26 mouse cellular contexts compared by ENCODE assay signal in genomic region chr10:40146451-40146850, GRCm38 (mm10). TPM values are rescaled to one million over a fixed set of nuclear protein-coding genes. Genes with fewer than 3 reads are reported as not detected.
A peak's percentile ranks its signal among the peaks of the same experiment; 100 is the strongest.
DNase-seq lines count a peak whose midpoint lies in the region; ATAC-seq and TF ChIP-seq lines count a peak whose summit lies in the region.
"Had no signal": no experiment of that assay in that cellular context is flagged by ENCODE, and none has a peak within 500 bp of the region (broad histone marks: within the 10 kb centered on the region; RNA-seq: fewer than 3 reads in every experiment).

No protein-coding gene starts in this region.

- WGBS in liver, embryonic 14.5 days (ENCODE audit: insufficient replicate concordance) = 32% methylated on average over 3 of the region's 3 CpGs
- 43% methylated on average over 3 of the region's 3 CpGs for WGBS in lung, postnatal 0 days
- WGBS in intestine, postnatal 0 days = 35% methylated on average over 3 of the region's 3 CpGs

- peak overlapping the region; percentile 71 for H3K27ac ChIP-seq in MEL (ENCODE audit: control insufficient read depth, low read depth, low read length)
- peak overlapping the region; percentile 88 for H3K27ac ChIP-seq in liver, embryonic 14.5 days
- H3K27ac ChIP-seq in lung, postnatal 0 days (ENCODE audit: low read length) = no peak overlapping the region
- no peak overlapping the region for H3K27ac ChIP-seq in intestine, postnatal 0 days (ENCODE audit: low read depth, low read length)
- H3K27ac ChIP-seq: embryonic facial prominence, embryonic 10.5 days; embryonic facial prominence, embryonic 15.5 days; forebrain, embryonic 12.5 days; layer of hippocampus, adult 2 months; midbrain, embryonic 10.5 days; midbrain, embryonic 15.5 days; neural tube, embryonic 15.5 days had no signal

- 0 out of 2 replicates have a peak overlapping the region, but pooled peaks have one; percentile 14 for H3K9ac ChIP-seq in MEL (ENCODE audit: control insufficient read depth, low read depth, low read length, poor library complexity, severe bottlenecking)
- H3K9ac ChIP-seq in liver, embryonic 14.5 days (replicated peaks) = peak overlapping the region; percentile 41
- H3K9ac ChIP-seq in lung, postnatal 0 days (replicated peaks; ENCODE audit: low read depth) = no peak overlapping the region
- no peak overlapping the region for H3K9ac ChIP-seq in intestine, postnatal 0 days (ENCODE audit: low read depth, low read length)
- H3K9ac ChIP-seq: embryonic facial prominence, embryonic 15.5 days; forebrain, embryonic 12.5 days; forebrain, postnatal 0 days; midbrain, embryonic 15.5 days; neural tube, embryonic 15.5 days had no signal

- no peak for ATAC-seq in liver, embryonic 14.5 days (ENCODE audit: insufficient read depth)
- ATAC-seq in lung, postnatal 0 days = peak; percentile 57
- no peak for ATAC-seq in intestine, postnatal 0 days
- ATAC-seq: forebrain, postnatal 0 days; hindbrain, embryonic 16.5 days; midbrain, embryonic 15.5 days had no signal

- TF ChIP-seq CTCF in MEL (IDR thresholded peaks at IDR 0.05 in 2 of 3, conservative IDR thresholded peaks at IDR 0.05 in 1 of 3; ENCODE audit: control insufficient read depth in 1 of 3, insufficient read depth in 1 of 3, low read depth in 2 of 3, low read length in 3 of 3, poor library complexity in 1 of 3, severe bottlenecking in 1 of 3) = no peak
- no peak for TF ChIP-seq CTCF in liver, embryonic 14.5 days (IDR thresholded peaks at IDR 0.05; ENCODE audit: low read depth)
- no peak for TF ChIP-seq CTCF in lung, postnatal 0 days (IDR thresholded peaks at IDR 0.05)
- TF ChIP-seq CTCF in intestine, postnatal 0 days (IDR thresholded peaks at IDR 0.05; ENCODE audit: low read depth) = no peak

- no peak overlapping the region for H3K4me3 ChIP-seq in MEL (ENCODE audit: control insufficient read depth in 1 of 2, insufficient read depth in 1 of 2, low read depth in 2 of 2, low read length in 2 of 2)
- H3K4me3 ChIP-seq in liver, embryonic 14.5 days (ENCODE audit: insufficient read depth in 1 of 2, low read depth in 2 of 2, low read length in 2 of 2) = no peak overlapping the region
- H3K4me3 ChIP-seq in lung, postnatal 0 days (ENCODE audit: low read depth, low read length) = no peak overlapping the region
- no peak overlapping the region for H3K4me3 ChIP-seq in intestine, postnatal 0 days (ENCODE audit: low read depth, low read length)
- H3K4me3 ChIP-seq: embryonic facial prominence, embryonic 10.5 days; embryonic facial prominence, embryonic 15.5 days; forebrain, embryonic 12.5 days; layer of hippocampus, adult 2 months; midbrain, embryonic 10.5 days; midbrain, embryonic 15.5 days; neural tube, embryonic 15.5 days had no signal

- peak; percentile 4 for DNase-seq in heart, adult 11 months
- DNase-seq in heart, postnatal 14 days = no peak
- peak; percentile 59 for DNase-seq in MEL (ENCODE audit: low read depth, low spot score)
- no peak for DNase-seq in liver, embryonic 14.5 days (ENCODE audit: low read depth in 3 of 3, low spot score in 3 of 3)
- peak; percentile 66 for DNase-seq in lung, postnatal 0 days (ENCODE audit: low spot score)
- DNase-seq in layer of hippocampus, adult 9-10 months (ENCODE audit: low spot score) = no peak
- DNase-seq in left cerebral cortex, adult 8-10 months (ENCODE audit: low spot score in 2 of 2) = no peak
- DNase-seq: adrenal gland, adult 2 months; adrenal gland, postnatal 36 days; cerebellum, adult 18-20 months; cerebellum, postnatal 10 days; forebrain, postnatal 0 days; gastrocnemius, postnatal 10 days; kidney, adult 2 months; kidney, postnatal 36 days; retina, postnatal 1 day; right cerebral cortex, postnatal 14 days had no signal

- no peak for TF ChIP-seq RAD21 in MEL (IDR thresholded peaks at IDR 0.05; ENCODE audit: low read depth, low read length)

- peaks cover 36 to 42% of the 10 kb centered on the region in 2 experiments for H3K4me1 ChIP-seq in MEL (ENCODE audit: control insufficient read depth in 1 of 2, insufficient read depth in 2 of 2, low read length in 2 of 2)
- H3K4me1 ChIP-seq in liver, embryonic 14.5 days (replicated peaks; ENCODE audit: control insufficient read depth in 2 of 2, insufficient read depth in 2 of 2, low read length in 1 of 2) = peaks cover 52 to 53% of the 10 kb centered on the region in 2 experiments
- no peaks in the 10 kb centered on the region for H3K4me1 ChIP-seq in lung, postnatal 0 days (ENCODE audit: insufficient read depth, low read depth, low read length)
- no peaks in the 10 kb centered on the region for H3K4me1 ChIP-seq in intestine, postnatal 0 days (replicated peaks; ENCODE audit: control insufficient read depth, insufficient read depth, low read length)

- no peak overlapping the region for H3K4me2 ChIP-seq in liver, embryonic 14.5 days (ENCODE audit: low read depth)
- H3K4me2 ChIP-seq in lung, postnatal 0 days (replicated peaks; ENCODE audit: low read depth, low read length) = no peak overlapping the region
- H3K4me2 ChIP-seq in intestine, postnatal 0 days (replicated peaks; ENCODE audit: low read depth) = no peak overlapping the region
- H3K4me2 ChIP-seq: embryonic facial prominence, embryonic 15.5 days; forebrain, embryonic 12.5 days; midbrain, embryonic 15.5 days; neural tube, embryonic 15.5 days had no signal

- H3K79me2 ChIP-seq in MEL (ENCODE audit: control insufficient read depth, insufficient read depth, low read length, poor library complexity) = peaks cover 5% of the 10 kb centered on the region

- intact Hi-C loops in heart, postnatal 14 days (cut with DNase I) = loop anchor here (2.0 kb wide), 1 partner anchor 30 kb away; no protein-coding TSS in a partner anchor

- no peak for TF ChIP-seq POLR2A in MEL (IDR thresholded peaks at IDR 0.05; ENCODE audit: control insufficient read depth in 1 of 2, insufficient read depth in 1 of 2, low read depth in 1 of 2, low read length in 2 of 2, poor library complexity in 1 of 2)

- H3K36me3 ChIP-seq in MEL (ENCODE audit: control insufficient read depth in 1 of 2, insufficient read depth in 2 of 2, low read length in 2 of 2) = peaks cover 0 to 43% of the 10 kb centered on the region in 2 experiments; a peak in 2 of 4 replicates
- H3K36me3 ChIP-seq in liver, embryonic 14.5 days (replicated peaks; ENCODE audit: control insufficient read depth, insufficient read depth, low read depth) = no peaks in the 10 kb centered on the region
- H3K36me3 ChIP-seq in lung, postnatal 0 days (ENCODE audit: insufficient read depth, low read length) = no peaks in the 10 kb centered on the region
- H3K36me3 ChIP-seq in intestine, postnatal 0 days (ENCODE audit: control insufficient read depth, insufficient read depth) = no peaks in the 10 kb centered on the region
- H3K36me3 ChIP-seq: embryonic facial prominence, embryonic 10.5 days; embryonic facial prominence, embryonic 15.5 days; forebrain, embryonic 12.5 days; midbrain, embryonic 10.5 days; midbrain, embryonic 15.5 days; neural tube, embryonic 15.5 days had no signal

- no peaks in the 10 kb centered on the region for H3K27me3 ChIP-seq in MEL (ENCODE audit: control insufficient read depth in 1 of 2, insufficient read depth in 2 of 2, low read length in 2 of 2)
- no peaks in the 10 kb centered on the region for H3K27me3 ChIP-seq in liver, embryonic 14.5 days (ENCODE audit: control insufficient read depth, insufficient read depth, low read length)
- H3K27me3 ChIP-seq in lung, postnatal 0 days (replicated peaks; ENCODE audit: insufficient read depth, low read length) = no peaks in the 10 kb centered on the region
- no peaks in the 10 kb centered on the region for H3K27me3 ChIP-seq in intestine, postnatal 0 days (replicated peaks; ENCODE audit: control insufficient read depth, insufficient read depth, low read length)
- H3K27me3 ChIP-seq: embryonic facial prominence, embryonic 15.5 days; midbrain, embryonic 15.5 days; neural tube, embryonic 15.5 days had no signal

- no peaks in the 10 kb centered on the region for H3K9me3 ChIP-seq in MEL (replicated peaks; ENCODE audit: insufficient read depth, low read length)
- no peaks in the 10 kb centered on the region for H3K9me3 ChIP-seq in liver, embryonic 14.5 days (ENCODE audit: control insufficient read depth, low read length)
- H3K9me3 ChIP-seq in lung, postnatal 0 days (ENCODE audit: low read length) = no peaks in the 10 kb centered on the region
- H3K9me3 ChIP-seq in intestine, postnatal 0 days (ENCODE audit: control insufficient read depth) = no peaks in the 10 kb centered on the region
- H3K9me3 ChIP-seq: embryonic facial prominence, embryonic 10.5 days; embryonic facial prominence, embryonic 15.5 days; forebrain, embryonic 12.5 days; midbrain, embryonic 10.5 days; midbrain, embryonic 15.5 days; neural tube, embryonic 15.5 days had no signal

- peak; percentile 29 to 54; a peak in 2 of 4 replicates for TF ChIP-seq EP300 in MEL (IDR thresholded peaks at IDR 0.05; ENCODE audit: low read depth in 1 of 2, low read length in 2 of 2)
- TF ChIP-seq EP300 in liver, embryonic 14.5 days (IDR thresholded peaks at IDR 0.05; ENCODE audit: low read depth) = no peak
- peak; percentile 65 for TF ChIP-seq EP300 in lung, postnatal 0 days (IDR thresholded peaks at IDR 0.05)

TF ChIP-seq in MEL, 35 proteins besides CTCF, POLR2A, EP300 and RAD21:
- peak; percentile 40 for TF ChIP-seq GATA1 (IDR thresholded peaks at IDR 0.05; ENCODE audit: low read depth, low read length)
- TF ChIP-seq ZMIZ1 (IDR thresholded peaks at IDR 0.05; ENCODE audit: low read depth, low read length) = no peak

RNA-seq across cellular contexts. Expression of gene Slc16a10, which starts 4.4 kb away (rescaled TPM):
- 10 to 100 TPM; 22.4 to 24.9 TPM for total RNA-seq in heart, postnatal 14 days (2021)
- 13.2 TPM in 2 replicates for total RNA-seq in MEL (2012; rRNA removed)
- 10 to 100 TPM in 1 of 2 experiments, not detected in 1; 17.9 TPM for polyA plus RNA-seq in MEL (2012; ENCODE audit: insufficient read depth in 1 of 2, insufficient read length in 2 of 2, low read depth in 1 of 2, low replicate concordance in 2 of 2, missing spikeins in 1 of 2)
- 32.8 and 33.8 TPM in 2 replicates for polyA plus RNA-seq in liver, embryonic 14.5 days (2012; rRNA removed)
- 63.5 and 69.3 TPM in 2 replicates for polyA plus RNA-seq in liver, embryonic 14.5 days (2014; fragmentation: Nextera tagmentation; extraction: Ambion mirVana)
- polyA plus RNA-seq in lung, postnatal 0 days (2015; fragmentation: Nextera tagmentation; extraction: Ambion mirVana) = 7.3 and 8.7 TPM in 2 replicates
- 1 to 10 TPM; 2.9 to 4.5 (median 3.6) TPM for total RNA-seq in left cerebral cortex, adult 8-10 months (2022)
- polyA plus RNA-seq in intestine, postnatal 0 days (2015; fragmentation: Nextera tagmentation; extraction: Ambion mirVana) = 57.5 and 59.5 TPM in 2 replicates

Comparison
In these comparisons a context has a peak if more than half of its experiments do, and no peak if none do; other contexts are left out.
1. DNase-seq: peak in heart, adult 11 months (single experiment), MEL (single experiment) and lung, postnatal 0 days (single experiment); none in heart, postnatal 14 days (0 of 2), liver, embryonic 14.5 days (0 of 3), layer of hippocampus, adult 9-10 months (single experiment) and left cerebral cortex, adult 8-10 months (0 of 2).
2. H3K27ac ChIP-seq: peak in MEL (single experiment) and liver, embryonic 14.5 days (single experiment); none in lung, postnatal 0 days (single experiment) and intestine, postnatal 0 days (single experiment).
3. H3K9ac ChIP-seq: peak in MEL (single experiment) and liver, embryonic 14.5 days (single experiment); none in lung, postnatal 0 days (single experiment) and intestine, postnatal 0 days (single experiment).